Mouse (Mus musculus) brain, embryonic 14.5 days (tissue): ENCODE data around the gene Cd2.
A peak's percentile ranks its signal among the peaks of the same experiment; 100 is the strongest.

Experiments used
- CTCF ChIP-seq: fragments of 200-500 bp; IDR thresholded peaks from 2 replicates; pipeline ENCODE4 v1.5.1; 2012; ENCODE audit warnings: inconsistent platforms, mild to moderate bottlenecking, moderate library complexity, borderline replicate concordance; ENCODE audit not compliant: insufficient read depth, insufficient read length; ENCODE audit errors: extremely low read depth
- POLR2A ChIP-seq: fragments of 200-500 bp; IDR thresholded peaks from 2 replicates; pipeline ENCODE4 v1.6.1; 2012; ENCODE audit warnings: mild to moderate bottlenecking, inconsistent platforms, borderline replicate concordance; ENCODE audit not compliant: poor library complexity, insufficient read depth, insufficient read length, severe bottlenecking; ENCODE audit errors: extremely low read depth

DNA sequence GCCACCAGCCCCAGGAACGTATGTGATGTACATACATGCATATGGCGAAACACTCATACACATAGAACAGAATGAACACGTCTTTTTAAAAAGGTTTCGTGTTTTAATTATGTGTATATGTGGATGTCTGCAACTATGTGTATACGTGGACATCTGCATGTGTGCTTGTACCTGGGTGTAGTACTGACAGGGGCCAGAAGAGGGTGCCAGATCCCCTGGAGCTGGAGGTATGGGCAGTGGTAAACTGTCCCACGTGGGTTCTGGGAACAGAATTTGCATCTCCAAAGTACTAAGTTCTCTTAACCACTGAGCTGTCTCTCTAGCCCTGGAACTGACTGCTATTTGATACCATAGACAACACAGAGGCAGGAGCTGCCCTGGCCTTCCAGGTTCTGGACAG lies 30.4 kb upstream of the Cd2 start:
- no peak for TF ChIP-seq POLR2A
- TF ChIP-seq CTCF, result peak; percentile 46; the same call in 1 of the 2 replicates
